Mouse (Mus musculus) kidney, embryonic 14.5 days (tissue): ENCODE measurements around the gene Acads. TPM values are rescaled to one million over a fixed set of nuclear protein-coding genes. Genes with fewer than 3 reads are reported as not detected.

Experiments
- ATAC-seq: fragments of 200-750 bp; cut with Nextera tagmentation; 2 replicates; pipeline ENCODE4 v1.8.0; 2017; ENCODE audit warnings: moderate number of reproducible peaks, mild to moderate bottlenecking, moderate TSS enrichment, moderate library complexity; ENCODE audit not compliant: low FRiP score, low TSS enrichment
- H3K27ac ChIP-seq: fragments of 300-500 bp; sonication (generic); 2 replicates; pipeline ENCODE4 v1.5.1; 2014; ENCODE audit warnings: low read depth, mild to moderate bottlenecking, low read length, moderate library complexity, mixed read lengths
- H3K27me3 ChIP-seq: fragments of 300-500 bp; sonication (generic); 2 replicates; pipeline ENCODE4 v1.6.1; 2014; ENCODE audit warnings: mild to moderate bottlenecking, low read length; ENCODE audit not compliant: control insufficient read depth, insufficient read depth
- H3K36me3 ChIP-seq: fragments of 300-500 bp; sonication (generic); 2 replicates; pipeline ENCODE4 v1.6.1; 2014; ENCODE audit warnings: low read length, mixed read lengths; ENCODE audit not compliant: control insufficient read depth, insufficient read depth
- H3K4me1 ChIP-seq: fragments of 300-500 bp; sonication (generic); 2 replicates; pipeline ENCODE4 v1.6.1; 2014; ENCODE audit warnings: low read length, mixed read lengths; ENCODE audit not compliant: control insufficient read depth, insufficient read depth
- H3K4me2 ChIP-seq: fragments of 300-500 bp; sonication (generic); replicated peaks from 2 replicates; pipeline ENCODE4 v1.6.1; 2014; ENCODE audit warnings: low read depth, mild to moderate bottlenecking, low read length
- H3K4me3 ChIP-seq: fragments of 300-500 bp; sonication (generic); 2 replicates; pipeline ENCODE4 v1.5.1; 2014; ENCODE audit warnings: mild to moderate bottlenecking, low read length
- H3K9ac ChIP-seq: fragments of 300-500 bp; sonication (generic); 2 replicates; pipeline ENCODE4 v1.6.1; 2014; ENCODE audit warnings: low read depth, mild to moderate bottlenecking, low read length, moderate library complexity
- H3K9me3 ChIP-seq: fragments of 300-500 bp; sonication (generic); 2 replicates; pipeline ENCODE4 v1.6.1; 2016; ENCODE audit warnings: low read length; ENCODE audit not compliant: control insufficient read depth
- WGBS: fragments of 180-500 bp; shearing (Covaris S2); extraction: QIAGEN DNeasy Blood & Tissue Kit; methylation state at CpG from one replicate; pipeline ENCODE4 v1.1.7; 2014; 5-methylcytosine and 5-hydroxymethylcytosine counted together
- polyA plus RNA-seq: library from polyadenylated mRNA; unstranded; fragments of >200 nt; fragmentation: Nextera tagmentation; extraction: Ambion mirVana; gene quantifications from 2 replicates; pipeline ENCODE4 v1.2.1, GENCODE M21; 2014

Gene Acads
- polyA plus RNA-seq, 1 experiment from 2014 or later, result 54.2 TPM

DNA sequence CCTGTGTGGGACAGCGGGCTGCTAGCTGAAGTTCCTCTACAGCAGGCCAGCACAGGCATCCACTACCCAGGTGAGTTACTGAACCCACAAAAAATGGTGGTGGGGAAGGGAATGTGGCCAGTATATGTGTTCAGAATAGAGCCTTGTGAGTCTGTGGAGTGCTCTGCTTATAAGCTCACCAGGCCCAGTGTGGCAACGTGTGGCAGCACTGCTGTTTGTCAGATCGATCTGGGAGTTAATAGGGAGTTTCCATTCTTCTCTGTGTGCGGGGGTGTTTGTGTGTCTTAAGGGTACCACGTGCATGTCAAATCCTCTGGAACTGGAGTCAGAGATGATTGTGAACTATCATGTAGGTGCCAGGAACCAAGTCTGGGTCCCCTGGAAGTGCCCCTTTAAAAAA is 19.6 kb downstream of the Acads start:
- Histone ChIP-seq H3K27me3 (no peaks in the 10 kb centered on the region), H3K27ac (no peak overlapping the region), H3K4me2 (no peak overlapping the region), H3K36me3 (peaks cover 61% of the 10 kb centered on the region), H3K9ac (no peak overlapping the region), H3K4me1 (no peaks in the 10 kb centered on the region), H3K4me3 (no peak overlapping the region), H3K9me3 (no peaks in the 10 kb centered on the region)
- 83% methylated on average over 5 of the region's 5 CpGs for WGBS
- no peak for ATAC-seq

- Histone ChIP-seq H3K36me3 (peaks cover 62% of the 10 kb centered on the region), H3K27me3 (no peaks in the 10 kb centered on the region), H3K27ac (no peak within 1 kb of the TSS), H3K9me3 (no peaks in the 10 kb centered on the region), H3K9ac (no peak within 1 kb of the TSS), H3K4me3 (no peak within 1 kb of the TSS), H3K4me1 (no peaks in the 10 kb centered on the region), H3K4me2 (no peak within 1 kb of the TSS)
- ATAC-seq, result no peak
- 94% methylated on average over 8 of the region's 8 CpGs for WGBS
These were observed 21.0 kb downstream of the Acads start, which contains the start of gene Gm10401 for GRCm38 (mm10) chr5:115098195-115098594. Gene Gm10401 (minus strand): TSS chr5:115098295.

DNA sequence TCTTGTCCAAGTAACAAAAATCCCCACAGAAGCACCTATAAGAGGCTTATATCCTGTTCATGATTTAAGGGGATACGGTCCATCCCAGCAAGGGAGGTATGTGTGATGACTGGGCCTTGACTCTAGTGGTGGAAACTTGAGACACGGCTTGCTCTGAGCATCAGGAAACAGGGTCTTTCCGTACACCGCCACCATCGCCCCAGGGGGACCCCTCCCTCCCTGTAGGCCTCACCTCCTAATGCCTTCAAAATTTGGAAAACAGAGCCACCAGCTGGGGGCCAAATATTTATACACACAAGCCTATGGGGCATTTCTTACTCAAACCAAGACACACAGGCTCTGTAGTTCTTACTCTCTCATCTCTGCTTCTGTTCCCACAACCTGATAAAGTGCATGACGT is 27.4 kb downstream of the Acads start:
- Histone ChIP-seq H3K36me3 (peaks cover 79% of the 10 kb centered on the region), H3K27ac (no peak overlapping the region), H3K4me3 (no peak overlapping the region), H3K4me1 (no peaks in the 10 kb centered on the region), H3K9me3 (no peaks in the 10 kb centered on the region), H3K27me3 (no peaks in the 10 kb centered on the region), H3K9ac (no peak overlapping the region), H3K4me2 (no peak overlapping the region)
- ATAC-seq, result no peak
- whole genome bisulfite sequencing, result 79% methylated on average over 6 of the region's 6 CpGs

GRCm38 (mm10) chr5:115091015-115091414 is 28.1 kb downstream of the Acads start:
- no peak for ATAC-seq
- WGBS, result 76% methylated on average over 3 of the region's 3 CpGs

GRCm38 (mm10) chr5:115089592-115090268 is 29.4 kb downstream of the Acads start:
- H3K27ac ChIP-seq, result no peak overlapping the region
- no peaks in the 10 kb centered on the region for H3K27me3 ChIP-seq
- no peak overlapping the region for H3K9ac ChIP-seq
- ATAC-seq, result no peak
- peaks cover 75% of the 10 kb centered on the region for H3K36me3 ChIP-seq
- no peak overlapping the region for H3K4me2 ChIP-seq
- H3K4me1 ChIP-seq, result no peaks in the 10 kb centered on the region
- H3K4me3 ChIP-seq, result no peak overlapping the region
- WGBS, result 99% methylated on average over 5 of the region's 5 CpGs
- no peaks in the 10 kb centered on the region for H3K9me3 ChIP-seq

More at GRCm38 (mm10) chr5:115091015-115091414, 28.1 kb downstream of the Acads start:
- no peaks in the 10 kb centered on the region for H3K9me3 ChIP-seq
- no peak overlapping the region for H3K9ac ChIP-seq
- no peak overlapping the region for H3K27ac ChIP-seq
- peaks cover 77% of the 10 kb centered on the region for H3K36me3 ChIP-seq
- H3K4me1 ChIP-seq, result no peaks in the 10 kb centered on the region
- H3K27me3 ChIP-seq, result no peaks in the 10 kb centered on the region
- no peak overlapping the region for H3K4me3 ChIP-seq
- H3K4me2 ChIP-seq, result no peak overlapping the region

GRCm38 (mm10) chr5:115085675-115086074 is 33.5 kb downstream of the Acads start:
- peaks cover 75% of the 10 kb centered on the region for H3K36me3 ChIP-seq
- ATAC-seq, result no peak
- H3K4me1 ChIP-seq, result no peaks in the 10 kb centered on the region
- no peak overlapping the region for H3K4me2 ChIP-seq
- H3K4me3 ChIP-seq, result no peak overlapping the region
- 97% methylated on average over 2 of the region's 2 CpGs for WGBS
- no peak overlapping the region for H3K9ac ChIP-seq
- no peak overlapping the region for H3K27ac ChIP-seq
- H3K9me3 ChIP-seq, result no peaks in the 10 kb centered on the region
- no peaks in the 10 kb centered on the region for H3K27me3 ChIP-seq

- Histone ChIP-seq H3K4me1 (no peaks in the 10 kb centered on the region), H3K4me2 (no peak overlapping the region), H3K27me3 (no peaks in the 10 kb centered on the region), H3K4me3 (no peak overlapping the region), H3K27ac (no peak overlapping the region), H3K9ac (no peak overlapping the region), H3K36me3 (peaks cover 55% of the 10 kb centered on the region), H3K9me3 (no peaks in the 10 kb centered on the region)
- no peak for ATAC-seq
- 88% methylated on average over 6 of the region's 6 CpGs for WGBS
These were observed 35.7 kb downstream of the Acads start for GRCm38 (mm10) chr5:115083492-115083891.

DNA sequence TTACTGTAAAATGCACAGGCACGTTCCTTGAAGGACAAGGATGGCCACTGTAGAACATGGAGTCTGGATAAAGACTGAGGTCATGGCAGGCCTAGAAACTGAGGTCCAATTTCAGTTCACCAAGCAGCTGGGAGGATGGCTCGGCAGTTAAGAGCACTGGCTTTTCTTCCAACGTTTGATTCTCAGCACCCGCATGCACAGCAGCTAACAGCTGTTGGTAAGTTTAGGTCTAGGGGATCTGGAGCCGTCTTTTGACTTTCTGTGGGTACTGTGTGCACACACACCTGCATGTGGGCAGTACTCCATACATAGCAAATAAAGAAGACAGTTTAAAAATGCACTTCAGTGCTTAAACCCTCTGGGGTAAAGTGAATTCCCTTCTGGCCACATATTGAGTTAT is 37.5 kb downstream of the Acads start:
- H3K9ac ChIP-seq, result no peak overlapping the region
- H3K4me3 ChIP-seq, result no peak overlapping the region
- H3K4me2 ChIP-seq, result no peak overlapping the region
- H3K36me3 ChIP-seq, result peaks cover 40% of the 10 kb centered on the region
- 81% methylated on average over 5 of the region's 5 CpGs for WGBS
- H3K9me3 ChIP-seq, result no peaks in the 10 kb centered on the region
- no peaks in the 10 kb centered on the region for H3K4me1 ChIP-seq
- ATAC-seq, result no peak
- H3K27ac ChIP-seq, result no peak overlapping the region
- no peaks in the 10 kb centered on the region for H3K27me3 ChIP-seq

DNA sequence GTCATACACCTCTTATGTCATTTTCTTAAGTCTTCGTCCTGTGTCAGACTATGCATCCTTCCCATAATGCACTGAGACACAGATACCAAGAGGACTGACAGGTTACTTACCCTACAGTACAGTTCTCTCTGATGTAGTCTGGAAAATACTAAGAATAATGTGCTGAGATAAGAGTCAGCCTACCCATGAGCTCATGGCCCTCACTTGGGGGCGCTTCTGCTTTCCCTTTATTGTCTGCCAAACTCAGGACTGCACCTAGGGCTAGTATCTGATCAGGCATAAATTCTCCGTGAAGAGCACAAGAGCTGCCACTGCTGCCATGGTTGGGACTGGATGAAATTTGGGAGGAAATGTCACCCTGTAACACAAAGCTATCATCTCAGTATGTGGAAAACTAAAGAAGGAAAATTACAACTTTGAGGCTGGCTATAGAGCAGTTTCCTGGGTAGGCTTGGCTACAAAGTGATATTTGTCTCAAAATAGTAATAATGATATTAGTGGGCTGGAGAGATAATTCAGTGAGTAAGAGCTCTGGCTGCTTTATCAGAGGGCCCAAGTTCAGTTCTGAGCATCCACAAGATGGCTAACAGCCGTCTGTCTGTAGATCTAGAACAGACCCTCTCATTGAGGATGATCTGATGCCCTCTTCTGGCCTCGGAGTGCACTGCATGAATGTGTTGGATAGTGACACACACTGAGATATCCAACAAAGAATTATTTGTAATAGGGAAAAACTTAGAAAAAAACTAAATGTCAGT is 42.8 kb downstream of the Acads start:
- H3K9ac ChIP-seq, result no peak overlapping the region
- no peaks in the 10 kb centered on the region for H3K9me3 ChIP-seq
- WGBS, result 62% methylated on average over 5 of the region's 5 CpGs
- peaks cover 12% of the 10 kb centered on the region for H3K36me3 ChIP-seq
- no peak overlapping the region for H3K27ac ChIP-seq
- H3K4me1 ChIP-seq, result peaks cover 20% of the 10 kb centered on the region
- 0 out of 2 replicates have a peak, but pooled peaks have one; percentile 26 for ATAC-seq
- no peaks in the 10 kb centered on the region for H3K27me3 ChIP-seq
- H3K4me2 ChIP-seq, result no peak overlapping the region
- H3K4me3 ChIP-seq, result no peak overlapping the region
